Mouse (Mus musculus) neutrophil, adult 5-6 weeks (primary cell): ENCODE measurements around the gene Pold2. TPM values are rescaled to one million over a fixed set of nuclear protein-coding genes. Genes with fewer than 3 reads are reported as not detected.
A peak's percentile ranks its signal among the peaks of the same experiment; 100 is the strongest.

Source experiments
- ATAC-seq: fragments of 151-379, 151-347 bp; 2 replicates; pipeline ENCODE4 v1.8.0; 2017; ENCODE audit warnings: mild to moderate bottlenecking, moderate TSS enrichment; ENCODE audit not compliant: insufficient number of reproducible peaks, poor library complexity, low FRiP score, severe bottlenecking; ENCODE audit errors: extremely low read depth
- total RNA-seq: library from RNA; stranded (forward); fragments of 200-1000 nt; gene quantifications from 2 replicates; pipeline ENCODE4 v1.2.3, GENCODE M21; 2017

Pold2 gene
- 6.3 and 9.8 TPM in 2 replicates for total RNA-seq

DNA sequence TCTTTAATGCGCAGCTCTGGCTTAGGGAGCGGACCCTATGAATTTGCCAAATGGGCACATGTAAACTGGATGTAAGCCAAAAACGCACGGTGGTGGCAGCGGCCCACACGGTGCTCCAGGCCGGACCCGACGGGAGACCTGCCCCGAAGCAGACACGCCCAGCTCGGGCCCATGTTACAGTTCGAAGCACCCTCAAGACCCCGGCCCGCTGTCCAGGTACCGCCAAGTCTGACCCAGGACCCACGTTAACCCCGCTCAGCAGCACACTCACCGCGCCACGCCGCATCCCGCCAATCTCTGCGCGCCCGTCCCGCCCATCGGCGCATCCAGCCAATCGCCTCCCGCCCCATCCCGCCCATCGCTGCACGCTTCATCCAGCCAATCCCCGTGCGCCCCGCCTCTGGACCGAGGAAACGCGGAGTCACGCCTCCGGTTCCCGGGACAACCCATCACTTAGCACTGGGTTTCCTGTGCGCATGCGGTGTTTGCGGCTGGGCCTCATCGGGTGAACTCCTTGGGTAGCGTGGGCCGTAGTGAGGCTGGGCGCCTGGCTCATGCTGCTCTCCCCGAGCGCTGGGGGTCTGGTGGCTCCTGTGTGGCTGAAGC, at the start of gene Pold2:
Gene Pold2 (minus strand): TSS at position 372 of the 606 bp plus-strand sequence.
- peak; percentile 95 for ATAC-seq

DNA sequence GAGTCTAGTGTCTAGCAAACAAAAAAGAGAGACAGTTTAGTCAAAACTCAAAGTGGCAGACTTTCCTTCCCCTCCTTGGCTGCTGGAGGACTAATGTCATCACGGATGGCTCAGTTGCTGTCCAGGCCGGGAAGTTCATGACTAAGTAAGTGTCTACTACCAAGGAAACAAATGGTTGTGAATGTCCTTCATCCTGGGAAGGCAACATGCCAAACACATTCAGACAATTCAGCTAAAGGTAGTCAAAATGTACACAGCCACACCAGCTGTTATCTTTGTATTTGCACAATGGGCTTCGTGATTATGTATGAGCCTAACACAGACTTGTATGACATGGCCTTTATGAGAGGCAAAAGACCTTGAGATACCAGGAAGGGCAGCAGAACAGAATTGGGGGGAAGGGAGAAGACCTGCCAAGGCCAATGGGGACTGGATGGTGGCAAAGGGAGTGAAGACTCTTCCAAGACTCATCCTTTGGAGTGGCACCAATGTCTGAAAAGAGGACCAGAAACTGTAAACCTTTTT, 48.7 kb upstream of the Pold2 start:
- no peak for ATAC-seq

GRCm38 (mm10) chr11:5924699-5925098, 46.6 kb upstream of the Pold2 start:
- no peak for ATAC-seq

DNA sequence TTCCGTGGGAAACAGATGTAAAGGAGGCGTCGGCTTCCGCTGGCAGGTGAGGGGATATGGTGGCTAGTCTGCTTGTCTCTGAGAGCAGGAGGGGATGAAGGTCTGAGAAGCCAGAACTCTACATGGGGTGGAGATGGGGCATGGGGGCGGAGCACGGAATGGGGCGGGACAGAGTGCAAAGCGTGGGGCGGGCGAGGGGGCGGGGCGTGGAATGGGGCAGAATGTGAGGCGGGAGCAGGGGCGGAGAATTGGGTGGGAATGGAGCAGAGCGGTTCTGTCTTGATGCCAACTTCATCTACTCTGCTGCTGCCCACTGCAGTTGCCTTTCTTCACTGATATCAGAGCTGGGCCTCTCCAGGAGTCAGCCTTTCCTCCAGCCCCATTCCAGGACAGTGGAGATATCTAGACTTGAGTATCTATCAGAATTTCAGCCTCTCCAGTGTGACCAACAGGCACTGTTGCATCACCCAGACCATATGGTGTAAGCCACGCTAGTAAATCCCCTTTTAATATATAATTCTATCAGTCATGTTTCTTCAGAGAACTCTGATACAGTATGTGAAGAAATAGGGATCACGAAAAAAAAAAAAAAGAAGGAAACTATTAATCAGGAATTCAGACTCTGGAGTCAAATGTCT, 42.4 kb upstream of the Pold2 start:
- no peak for ATAC-seq

GRCm38 (mm10) chr11:5919606-5920005, 41.5 kb upstream of the Pold2 start:
- ATAC-seq = no peak

GRCm38 (mm10) chr11:5918111-5918510, 40.0 kb upstream of the Pold2 start:
- ATAC-seq = no peak

DNA sequence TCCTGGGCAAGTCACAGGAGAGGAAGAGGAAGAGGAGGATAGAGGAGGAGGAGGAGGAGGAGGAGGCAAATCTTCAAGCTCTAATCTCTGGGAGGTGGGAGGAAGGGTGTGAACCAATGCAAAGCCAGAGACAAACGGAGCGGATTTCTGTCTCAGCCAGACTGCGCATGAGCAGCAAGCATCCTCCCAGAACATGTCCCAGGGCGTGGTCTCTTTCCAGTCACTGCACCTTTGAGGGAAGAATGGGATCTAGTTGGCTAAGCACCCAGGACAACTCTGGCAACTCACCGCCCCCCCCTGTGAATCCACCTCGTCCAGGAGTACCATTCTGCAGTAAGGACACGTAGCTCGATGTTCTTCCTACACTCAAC, 38.1 kb upstream of the Pold2 start:
- ATAC-seq = no peak

DNA sequence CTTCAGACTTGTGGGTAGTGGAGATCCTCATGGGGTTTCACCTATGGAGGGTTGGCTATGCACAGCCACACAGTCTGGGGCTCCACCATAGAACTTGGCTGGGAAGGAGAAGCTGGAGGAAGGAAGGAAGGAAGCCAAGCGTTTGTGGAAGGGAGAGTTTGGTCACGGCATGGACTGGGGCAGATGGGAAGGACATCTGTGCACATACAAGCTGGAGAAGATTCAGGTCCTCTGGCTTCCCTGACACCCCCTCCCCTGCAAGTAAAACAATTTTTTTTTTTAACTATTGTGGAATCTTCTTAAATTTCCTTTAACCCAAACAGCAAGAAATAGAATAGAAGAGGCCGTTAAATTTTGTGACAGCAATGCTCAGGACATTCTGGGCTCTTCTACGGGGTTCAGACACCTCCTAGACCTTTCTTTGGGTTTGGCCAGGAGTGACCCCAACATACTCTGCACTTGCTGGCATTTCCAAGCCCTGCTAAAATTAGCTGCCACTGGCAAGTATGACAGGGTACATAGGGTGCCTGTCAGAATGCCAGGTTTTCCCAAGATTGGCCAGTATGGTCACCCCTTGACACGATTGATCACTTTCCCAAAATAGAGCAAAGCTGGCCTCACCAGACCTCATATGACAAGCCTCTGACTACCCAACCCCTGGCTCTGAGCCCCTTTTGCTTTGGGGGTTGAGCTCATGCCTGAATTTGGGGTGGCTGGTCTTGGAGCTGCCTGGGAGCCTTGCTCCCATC, 37.5 kb upstream of the Pold2 start:
- ATAC-seq = no peak

GRCm38 (mm10) chr11:5914940-5915339, 36.8 kb upstream of the Pold2 start:
- no peak for ATAC-seq

DNA sequence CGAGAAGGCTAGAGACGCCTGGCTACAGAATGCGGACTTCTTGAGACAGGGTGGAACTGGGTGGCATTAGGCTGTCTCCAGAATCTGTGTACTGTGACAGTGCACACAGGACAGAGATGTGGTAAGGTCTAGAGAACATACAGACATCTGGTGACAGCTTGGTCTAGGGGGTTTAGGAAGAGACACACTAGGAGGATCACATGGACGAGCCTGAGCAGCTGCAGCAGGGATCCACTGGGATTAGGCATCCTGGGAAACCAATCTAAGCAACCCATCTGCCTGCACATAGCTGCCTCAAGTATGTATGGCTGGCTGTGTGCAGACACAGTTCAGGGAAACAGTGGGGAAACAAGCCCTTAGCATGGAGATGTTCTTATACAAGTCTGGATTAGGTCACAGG, 35.8 kb upstream of the Pold2 start:
- no peak for ATAC-seq

- ATAC-seq = no peak
Observed at GRCm38 (mm10) chr11:5913256-5913655, 35.2 kb upstream of the Pold2 start.

DNA sequence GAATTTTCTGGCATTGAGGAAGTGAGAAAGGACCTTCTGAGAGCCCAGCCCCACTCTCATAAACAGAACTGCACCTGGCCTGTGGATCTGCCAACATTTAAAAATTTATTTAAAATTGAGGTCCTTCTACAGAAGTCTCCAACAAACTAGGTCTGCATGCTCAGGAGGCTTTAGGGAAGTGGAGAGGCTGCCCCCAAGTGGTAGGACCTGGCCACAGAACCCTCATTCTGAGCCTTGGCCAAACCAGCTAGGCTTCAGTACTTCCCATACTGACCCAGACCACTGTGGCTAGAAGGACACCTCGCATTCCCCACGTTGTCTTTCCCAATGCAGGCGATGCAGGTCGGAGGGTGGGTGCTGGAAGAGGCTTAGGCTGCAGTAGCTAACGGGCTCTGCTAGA, 34.5 kb upstream of the Pold2 start:
- peak; percentile 42; the same call in 1 of the 2 replicates for ATAC-seq

- no peak for ATAC-seq
Observed at GRCm38 (mm10) chr11:5908642-5909041, 30.6 kb upstream of the Pold2 start.

- ATAC-seq = no peak
Observed at GRCm38 (mm10) chr11:5907096-5907495, 29.0 kb upstream of the Pold2 start.

- no peak for ATAC-seq
Observed at GRCm38 (mm10) chr11:5905778-5906518, 27.9 kb upstream of the Pold2 start.

DNA sequence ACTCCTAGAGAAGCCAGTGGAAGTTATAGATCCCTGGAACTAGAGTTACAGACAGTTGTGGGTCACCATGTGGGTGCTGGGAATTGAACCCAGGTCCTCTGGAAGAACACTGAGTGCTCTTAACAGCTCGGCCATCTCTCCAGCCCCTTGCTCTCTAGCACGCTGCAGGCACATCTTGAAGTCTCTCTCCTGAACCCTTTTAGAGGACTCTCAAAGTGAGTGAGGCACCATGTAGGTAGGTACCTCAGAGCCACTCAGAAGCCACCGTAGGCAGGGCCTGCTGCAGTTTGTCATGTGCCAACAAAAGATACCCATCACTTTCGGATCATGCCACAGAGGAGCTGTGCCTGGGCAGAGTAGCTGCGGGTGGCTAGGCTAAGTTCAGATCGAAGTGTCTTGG, 26.8 kb upstream of the Pold2 start:
- no peak for ATAC-seq

GRCm38 (mm10) chr11:5904357-5904756, 26.3 kb upstream of the Pold2 start:
- no peak for ATAC-seq

GRCm38 (mm10) chr11:5903844-5904243, 25.8 kb upstream of the Pold2 start:
- no peak for ATAC-seq

GRCm38 (mm10) chr11:5902390-5902789, 24.3 kb upstream of the Pold2 start:
- ATAC-seq = no peak
